12 mouse cellular contexts compared by ENCODE assay signal in genomic region chr17:28531946-28532345, GRCm38 (mm10). TPM values are rescaled to one million over a fixed set of nuclear protein-coding genes. Genes with fewer than 3 reads are reported as not detected.
DNase-seq lines count a peak whose midpoint lies in the region; ATAC-seq and TF ChIP-seq lines count a peak whose summit lies in the region.
"Had no signal": no experiment of that assay in that cellular context is flagged by ENCODE, and none has a peak within 500 bp of the region (broad histone marks: within the 10 kb centered on the region; RNA-seq: fewer than 3 reads in every experiment).

No protein-coding gene starts in this region.

- intact Hi-C loops in left cerebral cortex, adult 2 months (cut with DNase I), result no loop called here

- no peak for TF ChIP-seq CTCF in left cerebral cortex, adult 2 months (IDR thresholded peaks at IDR 0.05)

- H3K9me3 ChIP-seq in hindbrain, embryonic 10.5 days, result no peaks in the 10 kb centered on the region
- no peaks in the 10 kb centered on the region for H3K9me3 ChIP-seq in hindbrain, embryonic 16.5 days (ENCODE audit: control insufficient read depth, low read length)
- H3K9me3 ChIP-seq in forebrain, embryonic 16.5 days (ENCODE audit: control insufficient read depth, low read length), result no peaks in the 10 kb centered on the region
- H3K9me3 ChIP-seq in liver, embryonic 15.5 days (replicated peaks), result no peaks in the 10 kb centered on the region

- peaks cover 18% of the 10 kb centered on the region for H3K4me1 ChIP-seq in hindbrain, embryonic 10.5 days (replicated peaks)
- H3K4me1 ChIP-seq in hindbrain, embryonic 16.5 days (ENCODE audit: control insufficient read depth, insufficient read depth, low read depth, low read length), result peaks cover 6% of the 10 kb centered on the region
- H3K4me1 ChIP-seq in forebrain, embryonic 16.5 days (replicated peaks; ENCODE audit: control insufficient read depth, insufficient read depth, low read length), result peaks cover 6% of the 10 kb centered on the region; the same call in 1 of the 2 replicates
- H3K4me1 ChIP-seq in liver, embryonic 15.5 days (replicated peaks), result peaks cover 17% of the 10 kb centered on the region

- H3K36me3 ChIP-seq in hindbrain, embryonic 10.5 days, result no peaks in the 10 kb centered on the region
- no peaks in the 10 kb centered on the region for H3K36me3 ChIP-seq in hindbrain, embryonic 16.5 days (ENCODE audit: control insufficient read depth, insufficient read depth, low read length)
- H3K36me3 ChIP-seq in forebrain, embryonic 16.5 days (ENCODE audit: control insufficient read depth, insufficient read depth), result no peaks in the 10 kb centered on the region
- no peaks in the 10 kb centered on the region for H3K36me3 ChIP-seq in liver, embryonic 15.5 days (replicated peaks)

- DNase-seq in hindbrain, embryonic 10.5 days (ENCODE audit: low spot score), result peak; percentile 62
- DNase-seq in ES-CJ7 (ENCODE audit: low read depth, low spot score), result peak; percentile 66
- DNase-seq in layer of hippocampus, adult 8-10 months (ENCODE audit: low spot score in 2 of 2), result no peak
- no peak for DNase-seq in left cerebral cortex, adult 2 months (ENCODE audit: extremely low spot score in 1 of 2, low spot score in 2 of 2)
- DNase-seq in layer of hippocampus, postnatal 25 days (ENCODE audit: extremely low spot score in 1 of 2, low spot score in 1 of 2), result no peak
- DNase-seq: right cerebral cortex, postnatal 25 days had no signal

- no peak for ATAC-seq in hindbrain, embryonic 16.5 days
- no peak for ATAC-seq in forebrain, embryonic 16.5 days
- no peak for ATAC-seq in liver, embryonic 15.5 days (ENCODE audit: insufficient read depth)

- no peak overlapping the region for H3K9ac ChIP-seq in hindbrain, embryonic 16.5 days (ENCODE audit: low read depth, low read length)
- H3K9ac ChIP-seq in forebrain, embryonic 16.5 days (replicated peaks; ENCODE audit: low read depth, low read length), result no peak overlapping the region
- H3K9ac ChIP-seq in liver, embryonic 15.5 days, result no peak overlapping the region

- peaks cover 18% of the 10 kb centered on the region for H3K27me3 ChIP-seq in hindbrain, embryonic 10.5 days (ENCODE audit: insufficient read depth, poor library complexity, severe bottlenecking)
- no peaks in the 10 kb centered on the region for H3K27me3 ChIP-seq in hindbrain, embryonic 16.5 days (replicated peaks; ENCODE audit: control insufficient read depth, insufficient read depth, low read length)
- peaks cover 2% of the 10 kb centered on the region; the same call in 1 of the 2 replicates for H3K27me3 ChIP-seq in forebrain, embryonic 16.5 days (replicated peaks; ENCODE audit: control insufficient read depth, insufficient read depth, low read length)
- H3K27me3 ChIP-seq in liver, embryonic 15.5 days, result 0 out of 2 replicates have a peak, but pooled peaks cover 5% of the 10 kb centered on the region
- H3K27me3 ChIP-seq: CH12.LX had no signal

- H3K27ac ChIP-seq in hindbrain, embryonic 10.5 days, result no peak overlapping the region
- H3K27ac ChIP-seq in hindbrain, embryonic 16.5 days (ENCODE audit: low read depth, low read length), result no peak overlapping the region
- no peak overlapping the region for H3K27ac ChIP-seq in forebrain, embryonic 16.5 days (ENCODE audit: low read length)
- H3K27ac ChIP-seq in liver, embryonic 15.5 days (replicated peaks), result no peak overlapping the region
- H3K27ac ChIP-seq in left cerebral cortex, adult 2 months, result no peak overlapping the region

- no peak overlapping the region for H3K4me2 ChIP-seq in hindbrain, embryonic 16.5 days (ENCODE audit: low read length)
- H3K4me2 ChIP-seq in forebrain, embryonic 16.5 days (ENCODE audit: low read length), result peak overlapping the region; percentile 6; the same call in 1 of the 2 replicates
- H3K4me2 ChIP-seq in liver, embryonic 15.5 days, result 0 out of 2 replicates have a peak overlapping the region, but pooled peaks have one; percentile 7

- H3K4me3 ChIP-seq in hindbrain, embryonic 10.5 days, result peak overlapping the region; percentile 29
- H3K4me3 ChIP-seq in hindbrain, embryonic 16.5 days (ENCODE audit: low read length), result no peak overlapping the region
- H3K4me3 ChIP-seq in forebrain, embryonic 16.5 days (replicated peaks; ENCODE audit: low read length), result no peak overlapping the region
- H3K4me3 ChIP-seq in liver, embryonic 15.5 days (replicated peaks), result no peak overlapping the region
- H3K4me3 ChIP-seq in left cerebral cortex, adult 2 months, result no peak overlapping the region
- H3K4me3 ChIP-seq: megakaryocyte, embryonic 14.5 days had no signal

- 13% methylated on average over 18 of the region's 18 CpGs for WGBS in hindbrain, embryonic 10.5 days
- 16% methylated on average over 17 of the region's 18 CpGs for WGBS in hindbrain, embryonic 16.5 days
- 17% methylated on average over 18 of the region's 18 CpGs for WGBS in forebrain, embryonic 16.5 days
- 22% methylated on average over 18 of the region's 18 CpGs for WGBS in liver, embryonic 15.5 days (ENCODE audit: insufficient replicate concordance)

RNA-seq across cellular contexts. Expression of gene Armc12, which starts 1.3 kb away (rescaled TPM):
- polyA plus RNA-seq in hindbrain, embryonic 10.5 days (2016; fragmentation: Nextera tagmentation; extraction: Ambion mirVana), result not detected in 2 replicates
- polyA plus RNA-seq in hindbrain, embryonic 16.5 days (2015; fragmentation: Nextera tagmentation; extraction: Ambion mirVana), result not detected in 2 replicates
- polyA plus RNA-seq in forebrain, embryonic 16.5 days (2015; fragmentation: Nextera tagmentation; extraction: Ambion mirVana), result not detected in 2 replicates
- not detected in 2 replicates for polyA plus RNA-seq in liver, embryonic 15.5 days (2015; fragmentation: Nextera tagmentation; extraction: Ambion mirVana)
- total RNA-seq in layer of hippocampus, adult 8-10 months (2022), result not detected
- not detected for total RNA-seq in left cerebral cortex, adult 2 months (2021)
- not detected for total RNA-seq in layer of hippocampus, postnatal 25 days (2021)
- total RNA-seq: CH12.LX; layer of hippocampus, postnatal 10 days had no signal

RNA-seq across cellular contexts. Expression of gene Fkbp5, which starts 14.6 kb away (rescaled TPM):
- polyA plus RNA-seq in hindbrain, embryonic 10.5 days (2016; fragmentation: Nextera tagmentation; extraction: Ambion mirVana), result 34.3 and 37.9 TPM in 2 replicates
- polyA plus RNA-seq in hindbrain, embryonic 16.5 days (2015; fragmentation: Nextera tagmentation; extraction: Ambion mirVana), result 26.7 and 30.8 TPM in 2 replicates
- 39.3 and 41.7 TPM in 2 replicates for polyA plus RNA-seq in forebrain, embryonic 16.5 days (2015; fragmentation: Nextera tagmentation; extraction: Ambion mirVana)
- polyA plus RNA-seq in liver, embryonic 15.5 days (2015; fragmentation: Nextera tagmentation; extraction: Ambion mirVana), result 15.0 and 17.5 TPM in 2 replicates
- 10 to 100 TPM; 70.6 to 79.4 (median 72.7) TPM for total RNA-seq in layer of hippocampus, adult 8-10 months (2022)
- 10 to 100 TPM; 51.5 to 54.4 TPM for total RNA-seq in left cerebral cortex, adult 2 months (2021)
- total RNA-seq in layer of hippocampus, postnatal 25 days (2021), result 10 to 100 TPM; 62.5 to 85.0 TPM

RNA-seq across cellular contexts. Expression of gene Clpsl2, which starts 17.3 kb away (rescaled TPM):
- not detected in 2 replicates for polyA plus RNA-seq in hindbrain, embryonic 10.5 days (2016; fragmentation: Nextera tagmentation; extraction: Ambion mirVana)
- polyA plus RNA-seq in hindbrain, embryonic 16.5 days (2015; fragmentation: Nextera tagmentation; extraction: Ambion mirVana), result not detected in 2 replicates
- not detected in 2 replicates for polyA plus RNA-seq in forebrain, embryonic 16.5 days (2015; fragmentation: Nextera tagmentation; extraction: Ambion mirVana)
- polyA plus RNA-seq in liver, embryonic 15.5 days (2015; fragmentation: Nextera tagmentation; extraction: Ambion mirVana), result not detected in 2 replicates
- not detected for total RNA-seq in layer of hippocampus, adult 8-10 months (2022)
- total RNA-seq in left cerebral cortex, adult 2 months (2021), result not detected
- not detected for total RNA-seq in layer of hippocampus, postnatal 25 days (2021)
- total RNA-seq: CH12.LX; layer of hippocampus, postnatal 10 days had no signal

RNA-seq across cellular contexts. Expression of gene Clps, which starts 28.6 kb away (rescaled TPM):
- not detected in 2 replicates for polyA plus RNA-seq in hindbrain, embryonic 10.5 days (2016; fragmentation: Nextera tagmentation; extraction: Ambion mirVana)
- not detected in 2 replicates for polyA plus RNA-seq in hindbrain, embryonic 16.5 days (2015; fragmentation: Nextera tagmentation; extraction: Ambion mirVana)
- not detected in 2 replicates for polyA plus RNA-seq in forebrain, embryonic 16.5 days (2015; fragmentation: Nextera tagmentation; extraction: Ambion mirVana)
- 4.2 and 30.4 TPM in 2 replicates for polyA plus RNA-seq in liver, embryonic 15.5 days (2015; fragmentation: Nextera tagmentation; extraction: Ambion mirVana)
- not detected for total RNA-seq in layer of hippocampus, adult 8-10 months (2022)
- not detected for total RNA-seq in left cerebral cortex, adult 2 months (2021)
- total RNA-seq in layer of hippocampus, postnatal 25 days (2021), result not detected
- total RNA-seq: CH12.LX; layer of hippocampus, postnatal 10 days had no signal

RNA-seq across cellular contexts. Expression of gene Lhfpl5, which starts 43.5 kb away (rescaled TPM):
- polyA plus RNA-seq in hindbrain, embryonic 10.5 days (2016; fragmentation: Nextera tagmentation; extraction: Ambion mirVana), result 1.9 and 2.1 TPM in 2 replicates
- 20.1 and 26.9 TPM in 2 replicates for polyA plus RNA-seq in hindbrain, embryonic 16.5 days (2015; fragmentation: Nextera tagmentation; extraction: Ambion mirVana)
- polyA plus RNA-seq in forebrain, embryonic 16.5 days (2015; fragmentation: Nextera tagmentation; extraction: Ambion mirVana), result 5.3 and 8.3 TPM in 2 replicates
- polyA plus RNA-seq in liver, embryonic 15.5 days (2015; fragmentation: Nextera tagmentation; extraction: Ambion mirVana), result 0.06 and 0.10 TPM in 2 replicates
- total RNA-seq in layer of hippocampus, adult 8-10 months (2022), result 1 to 10 TPM; 3.5 to 5.3 (median 4.2) TPM
- total RNA-seq in left cerebral cortex, adult 2 months (2021), result 1 to 10 TPM; 3.3 to 4.7 TPM
- total RNA-seq in layer of hippocampus, postnatal 25 days (2021), result 1 to 10 TPM; 3.6 to 4.0 TPM

Comparison
In these comparisons a context has a peak if more than half of its experiments do, and no peak if none do; other contexts are left out.
1. DNase-seq: peak in hindbrain, embryonic 10.5 days (single experiment) and ES-CJ7 (single experiment); none in layer of hippocampus, adult 8-10 months (0 of 2), left cerebral cortex, adult 2 months (0 of 2) and layer of hippocampus, postnatal 25 days (0 of 2).